Mouse (Mus musculus) mouse trophoblast stem cell (cell line): ENCODE results near the gene Olfr463.
"Not testable (repeated sequence)": the region's sequence is repeated elsewhere in the genome, so short reads cannot be mapped to it uniquely, and the experiment has no call there.

Source experiments
- in situ Hi-C, 2 experiments: fragments of 300-500 bp; cut with MseI, MboI; formaldehyde crosslinking; loops; 2 replicates in 1 of 2; 3 replicates in 1 of 2; pipeline ENCODE4 v1.15.1; 2025

Olfr463 gene

DNA sequence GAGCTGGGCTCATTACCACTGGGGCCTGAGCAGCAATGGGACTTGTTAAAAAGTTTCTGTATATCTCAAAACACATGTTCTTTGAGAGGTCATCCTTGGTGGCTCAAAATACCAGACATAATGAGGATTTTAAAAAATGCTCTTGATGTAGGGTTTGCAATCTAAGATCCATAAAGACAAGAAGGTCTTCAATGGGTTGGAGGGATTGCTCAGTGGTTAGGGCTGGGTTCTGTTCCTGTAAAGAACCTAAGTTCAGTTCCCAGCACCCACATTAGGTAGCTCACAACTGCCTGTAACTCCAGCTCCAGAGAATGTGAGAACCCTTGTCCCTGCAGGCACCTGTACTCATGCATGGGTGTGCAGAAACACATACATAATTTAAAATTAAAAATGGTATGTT, at the start of gene Olfr463:
TSS of gene Olfr463 (minus strand) at position 101 of the 400 bp plus-strand sequence.
- in situ Hi-C loops: no loop called here

- in situ Hi-C loops: no loop called here
These were observed 38.3 kb upstream of the Olfr463 start for GRCm38 (mm10) chr11:87935467-87935866.

- in situ Hi-C loops: no loop called here
These were observed 36.5 kb upstream of the Olfr463 start for GRCm38 (mm10) chr11:87933731-87934130.

- in situ Hi-C loops: no loop called here
These were observed 33.2 kb upstream of the Olfr463 start for GRCm38 (mm10) chr11:87930348-87930747.

DNA sequence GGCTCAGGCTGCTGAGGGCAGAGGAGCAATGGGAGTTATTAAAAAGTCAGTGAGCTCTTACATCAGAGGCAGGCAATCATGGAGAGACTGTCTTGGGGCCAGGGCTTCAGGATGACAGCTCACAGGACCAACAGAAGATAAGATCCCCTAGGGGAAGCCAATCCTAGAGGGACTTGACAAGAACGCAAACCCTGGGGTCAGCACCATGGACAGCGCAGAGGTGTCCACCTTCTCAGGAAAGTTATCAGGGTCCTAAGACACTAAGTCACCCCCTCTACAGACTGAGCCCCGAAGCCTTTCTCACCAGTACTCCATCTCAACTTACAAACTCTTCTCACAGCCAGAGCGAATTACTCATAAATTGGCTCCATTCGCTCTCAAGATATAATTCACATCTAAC, 23.8 kb upstream of the Olfr463 start, which contains the start of gene Olfr464:
TSS of gene Olfr464 (minus strand) at position 2 of the 400 bp plus-strand sequence.
- in situ Hi-C loops: no loop called here

DNA sequence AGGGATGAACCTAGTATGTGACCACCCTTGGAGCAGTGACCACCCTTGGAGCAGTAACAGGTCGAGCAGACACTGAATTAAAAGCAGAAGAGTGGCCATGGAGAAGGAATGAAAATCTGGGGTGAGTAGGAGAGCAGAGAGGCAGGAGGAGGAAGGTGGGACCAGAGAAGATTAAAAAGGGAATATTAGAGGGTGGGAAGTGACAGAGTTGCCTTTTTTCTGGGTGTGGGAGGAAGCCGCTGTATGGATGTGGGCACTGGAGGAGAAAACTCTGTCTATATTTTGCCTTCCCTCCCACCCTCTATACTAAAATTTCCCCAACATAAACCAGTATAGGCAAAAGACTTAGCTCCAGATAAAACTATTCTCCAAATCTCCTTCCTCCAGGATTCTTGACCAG, 23.1 kb upstream of the Olfr463 start:
- in situ Hi-C loops: no loop called here

DNA sequence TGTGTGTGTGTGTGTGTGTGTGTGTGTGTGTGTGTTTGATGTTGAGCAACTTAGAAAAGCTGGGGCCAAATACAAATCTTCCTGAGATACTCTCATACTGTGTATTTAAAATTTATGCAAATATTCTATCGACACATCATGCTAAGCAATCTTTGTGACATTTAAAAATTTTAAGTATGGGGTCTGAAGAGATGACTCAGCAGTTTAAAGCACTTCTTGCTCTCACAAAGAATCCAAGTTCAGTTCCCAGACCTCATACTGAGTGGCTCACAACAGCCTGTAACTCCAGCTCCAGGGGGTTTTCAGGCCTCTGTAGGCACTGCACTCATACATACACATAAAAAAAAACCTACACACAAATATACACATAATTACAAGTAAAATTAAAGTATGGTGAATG, 18.8 kb upstream of the Olfr463 start:
- in situ Hi-C loops: no loop called here

GRCm38 (mm10) chr11:87904331-87904730, 7.1 kb upstream of the Olfr463 start:
- in situ Hi-C loops: no loop called here

GRCm38 (mm10) chr11:87892168-87892567, 5.0 kb downstream of the Olfr463 start, which contains the start of gene Olfr462:
Gene Olfr462 (minus strand): TSS chr11:87892268.
- in situ Hi-C loops: no loop called here

GRCm38 (mm10) chr11:87884856-87885255, 12.3 kb downstream of the Olfr463 start:
- in situ Hi-C loops: loop anchor here in 1 of 2 experiments (5.0 kb wide), 1 partner anchor 73 kb away; no protein-coding TSS in a partner anchor

DNA sequence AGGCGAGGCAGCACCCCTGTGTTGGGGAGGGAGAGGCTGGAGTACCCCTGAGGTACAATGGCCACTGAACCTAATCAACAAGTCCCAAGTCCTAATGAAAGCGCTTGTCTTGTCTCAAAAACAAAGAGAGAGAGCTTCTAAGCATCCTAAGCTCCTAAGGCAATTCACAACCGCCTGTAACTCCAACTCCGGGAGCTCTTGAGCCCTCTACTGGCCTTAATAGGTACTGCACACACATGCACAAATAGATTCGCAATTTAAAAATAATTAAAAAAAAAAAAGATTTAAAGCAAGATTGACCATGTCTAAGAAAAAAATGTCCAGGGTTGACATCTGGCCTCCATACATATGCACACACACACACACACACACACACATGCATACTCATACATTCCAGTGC, 13.7 kb downstream of the Olfr463 start:
- in situ Hi-C loops: loop anchor here in 1 of 2 experiments (5.0 kb wide), 1 partner anchor 71 kb away; no protein-coding TSS in a partner anchor

DNA sequence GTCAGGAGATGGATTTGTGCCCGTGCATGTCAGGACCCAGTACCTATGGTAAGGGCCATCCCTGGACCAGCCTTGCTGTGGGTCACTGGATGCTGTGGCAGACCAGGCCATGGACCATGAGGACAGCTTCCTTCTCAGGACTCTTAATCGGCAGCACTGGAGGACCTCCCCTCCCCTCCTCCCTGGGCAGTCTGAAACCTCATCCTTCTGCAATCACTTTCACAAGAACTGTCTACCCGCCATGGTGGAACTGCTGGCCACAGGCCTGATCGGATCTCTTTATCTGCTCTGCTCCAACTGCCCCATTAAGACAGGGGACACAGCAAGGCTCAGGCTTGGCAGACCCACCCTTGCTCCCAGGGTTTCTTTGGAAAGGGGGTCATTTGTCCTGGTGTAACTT, 15.5 kb downstream of the Olfr463 start:
- in situ Hi-C loops: loop anchor here in 1 of 2 experiments (5.0 kb wide), 1 partner anchor 69 kb away; no protein-coding TSS in a partner anchor

- in situ Hi-C loops: loop anchor here in 1 of 2 experiments (5.0 kb wide), 1 partner anchor 68 kb away; no protein-coding TSS in a partner anchor
These were observed 17.4 kb downstream of the Olfr463 start for GRCm38 (mm10) chr11:87879826-87880225.

- in situ Hi-C loops: no loop called here
These were observed 21.8 kb downstream of the Olfr463 start, which contains the start of gene Epx for GRCm38 (mm10) chr11:87875436-87875835. Gene Epx (minus strand): TSS chr11:87875536.

DNA sequence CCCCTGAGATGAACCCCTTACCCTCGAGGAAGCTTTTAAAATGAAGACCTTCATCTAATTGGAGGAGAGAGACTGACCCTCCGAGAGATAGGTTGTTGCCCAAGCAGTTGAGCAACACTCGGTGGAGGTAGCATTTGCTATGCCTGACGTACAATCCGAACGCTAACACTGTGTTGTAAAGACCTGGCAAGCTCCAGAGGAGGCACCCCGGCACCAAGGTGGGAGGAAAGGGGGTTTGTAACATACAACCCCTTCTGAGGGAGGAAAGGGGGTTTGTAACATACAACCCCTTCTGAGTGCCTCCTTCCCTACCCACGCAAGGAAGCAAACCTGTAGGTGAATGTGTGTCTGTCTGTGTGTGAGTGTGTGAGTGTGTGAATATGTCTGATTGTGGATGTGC, 25.4 kb downstream of the Olfr463 start:
- in situ Hi-C loops: no loop called here

GRCm38 (mm10) chr11:87870096-87870495, 27.1 kb downstream of the Olfr463 start:
- in situ Hi-C loops: no loop called here

- in situ Hi-C loops: not testable (repeated sequence)
These were observed 30.3 kb downstream of the Olfr463 start for GRCm38 (mm10) chr11:87866891-87867290.

- in situ Hi-C loops: no loop called here
These were observed 34.4 kb downstream of the Olfr463 start for GRCm38 (mm10) chr11:87862805-87863204.

DNA sequence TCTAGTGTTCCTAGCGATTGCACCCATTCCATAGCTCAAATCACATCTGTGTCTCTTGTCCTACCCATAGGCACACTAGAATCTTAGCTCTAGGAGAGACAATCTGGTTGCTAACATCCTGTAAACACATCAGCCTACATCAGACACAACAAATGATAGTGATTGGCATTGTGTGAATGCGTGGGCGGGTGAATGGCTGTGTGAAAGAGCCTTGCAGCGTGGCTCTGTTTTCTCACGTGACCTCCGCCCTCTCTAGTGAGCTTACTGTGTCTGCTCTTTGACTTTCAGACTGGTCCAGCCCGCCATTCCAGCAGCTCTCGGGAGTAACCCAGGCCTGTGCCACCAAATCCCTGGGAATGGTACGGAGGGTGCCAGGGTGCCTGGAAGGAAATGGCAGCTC, 36.8 kb downstream of the Olfr463 start:
- in situ Hi-C loops: no loop called here

GRCm38 (mm10) chr11:87859273-87859672, 37.9 kb downstream of the Olfr463 start:
- in situ Hi-C loops: no loop called here

DNA sequence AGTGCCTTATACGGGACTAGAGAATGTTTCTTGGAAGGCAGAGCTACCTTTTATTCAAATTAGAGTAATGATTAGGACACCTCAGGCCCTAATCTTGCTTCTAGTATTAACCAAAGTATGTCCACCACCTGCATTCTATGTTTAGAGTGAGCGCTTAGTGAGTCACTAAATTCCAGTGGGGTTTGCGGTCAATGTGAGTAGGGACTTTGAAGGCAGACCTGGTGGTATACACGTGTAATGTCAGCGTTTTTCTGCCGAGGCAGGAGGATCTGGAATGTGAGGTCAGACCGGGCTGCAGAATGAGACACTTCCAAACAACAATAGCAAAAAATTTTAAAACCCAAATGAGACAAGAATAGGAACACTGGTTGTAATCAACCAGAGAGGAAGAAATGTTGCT, 42.6 kb downstream of the Olfr463 start:
- in situ Hi-C loops: no loop called here

- in situ Hi-C loops: no loop called here
These were observed 43.6 kb downstream of the Olfr463 start for GRCm38 (mm10) chr11:87853597-87853954.

DNA sequence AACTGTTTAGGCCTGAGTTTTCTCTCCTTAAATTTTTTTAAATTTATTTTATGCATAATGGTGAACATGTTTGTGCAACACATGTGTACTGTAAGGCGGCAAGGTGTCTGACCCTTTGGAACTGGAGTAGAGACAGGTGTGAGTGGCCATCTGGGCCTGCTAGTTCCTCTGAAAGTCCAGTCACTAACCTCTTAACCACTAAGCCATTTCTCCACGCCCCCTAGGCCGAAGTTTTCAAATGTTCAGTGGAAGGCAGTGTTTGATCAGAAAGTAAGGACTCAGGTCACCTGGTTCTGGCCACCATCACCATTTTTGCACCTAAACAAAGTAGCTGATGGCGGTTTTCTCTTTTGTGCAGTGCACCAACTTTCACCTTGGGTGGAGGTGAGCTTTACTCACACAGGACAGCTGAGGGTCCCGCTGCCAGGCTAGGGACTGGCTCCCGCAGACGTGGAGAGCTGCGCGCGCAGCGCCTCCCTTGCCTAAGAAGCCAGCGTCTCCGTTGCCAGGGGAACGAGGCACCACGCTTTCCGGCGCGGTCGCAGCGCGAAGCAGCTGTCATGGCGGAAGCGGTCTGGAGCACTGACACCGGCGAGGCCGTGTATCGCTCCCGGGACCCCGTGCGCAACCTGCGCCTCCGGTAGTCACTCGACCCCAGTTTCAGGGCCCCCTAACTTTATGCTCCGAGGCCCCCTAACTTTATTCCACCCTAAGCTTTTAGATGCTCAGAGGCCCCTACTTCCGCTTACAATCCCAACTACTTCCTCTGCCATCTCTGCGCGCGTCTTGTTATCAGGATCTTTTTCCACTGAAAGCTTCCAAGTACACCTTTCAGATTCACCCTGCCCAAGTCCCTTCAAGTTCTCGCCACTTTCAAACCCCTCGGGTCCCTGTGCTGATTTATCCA, 44.2 kb downstream of the Olfr463 start, which contains the start of gene Mks1:
TSS of gene Mks1 (plus strand) at position 526 of the 907 bp plus-strand sequence.
- in situ Hi-C loops: no loop called here
